Mouse (Mus musculus) 3T3-L1 (cell line): ENCODE measurements at regions not wholly inside any gene's neighbourhood (a gene's known extent, or its start where the extent isn't known, plus 50 kb on each side); places are given as distances from the start of the nearest gene placed in this dataset.

ENCODE experiments used
- DNase-seq: peaks from one replicate; pipeline ENCODE4 v3.0.0-alpha.2; 2015; ENCODE audit warnings: low read depth, low spot score

DNA sequence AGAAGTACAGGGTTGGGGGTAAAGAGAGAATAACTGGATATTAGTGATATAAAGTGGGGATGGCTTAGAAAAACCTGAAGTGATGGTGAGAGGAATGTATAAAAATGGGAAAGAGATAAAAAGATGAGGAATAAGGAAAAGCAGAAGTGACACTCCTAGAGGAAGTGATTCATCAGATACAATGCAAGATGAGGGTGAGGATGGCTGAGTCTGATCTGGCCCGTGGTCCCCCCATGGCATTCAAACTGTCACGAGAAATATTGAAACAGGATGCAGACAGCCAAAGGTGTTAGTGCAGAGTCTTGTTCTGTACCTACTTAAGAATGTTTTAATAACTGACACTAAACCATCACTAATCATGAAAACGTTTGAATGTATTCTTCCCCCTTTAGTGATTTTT is 56.2 kb upstream of the Kitl start:
- no peak for DNase-seq

- DNase-seq, result no peak
Measured at GRCm38 (mm10) chr10:99952486-99952885, 62.9 kb upstream of the Kitl start.

DNA sequence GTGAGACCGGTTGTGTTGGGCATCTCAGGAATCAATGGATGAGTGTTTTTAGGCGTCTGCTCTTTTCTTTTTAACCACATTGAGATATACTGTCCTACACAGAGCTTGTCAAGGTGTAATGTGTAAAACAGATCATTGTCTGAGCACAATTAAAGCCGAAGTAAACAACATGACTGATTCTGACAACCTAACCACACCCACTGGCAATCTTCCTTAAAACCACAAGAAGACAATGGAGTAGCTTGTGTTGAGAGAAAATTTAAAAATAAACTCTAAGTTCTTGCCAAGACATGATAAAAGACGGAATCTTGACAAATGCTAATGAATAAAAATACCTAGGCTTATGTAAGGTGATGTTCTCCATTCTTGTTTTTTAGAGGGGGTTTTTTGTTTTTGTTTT is 63.7 kb upstream of the Kitl start:
- DNase-seq, result peak; percentile 64

DNA sequence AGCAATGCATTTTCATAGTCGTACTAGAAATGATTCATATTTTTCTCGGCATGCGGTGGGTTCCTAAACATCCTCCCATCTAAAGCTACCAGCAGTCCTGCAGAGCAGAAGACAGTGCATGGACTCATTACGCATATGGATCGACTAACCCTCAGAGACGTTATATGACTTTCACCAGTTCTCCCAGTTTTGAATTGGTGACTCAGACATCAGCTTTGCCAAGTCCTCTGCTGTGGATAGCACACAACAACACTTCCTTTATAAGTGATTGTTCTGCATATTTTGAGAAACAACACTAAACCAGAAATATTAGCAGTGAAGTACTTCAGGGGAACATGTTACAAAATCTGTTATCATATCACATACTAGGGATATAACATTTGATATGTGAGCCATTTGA is 64.1 kb upstream of the Kitl start:
- peak; percentile 82 for DNase-seq

DNA sequence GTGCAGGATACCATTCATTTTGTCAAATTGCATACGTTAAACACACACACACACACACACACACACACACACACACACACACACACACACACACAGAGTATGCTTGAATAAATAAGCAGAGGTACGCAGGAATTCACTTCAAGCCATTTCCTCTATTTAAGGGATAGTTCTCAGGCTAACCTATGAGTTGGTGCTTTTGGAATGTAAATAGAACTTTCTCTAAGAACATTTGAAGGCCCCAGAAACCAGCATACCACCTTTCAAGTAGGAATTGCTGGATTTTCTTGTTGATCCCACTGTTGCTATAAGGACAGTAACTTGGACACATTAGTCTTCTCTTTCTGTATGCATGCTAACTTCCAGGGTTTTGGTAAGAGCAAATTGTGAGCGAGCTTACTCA is 66.7 kb upstream of the Kitl start:
- DNase-seq, result peak; percentile 50

- peak; percentile 75 for DNase-seq
Measured at GRCm38 (mm10) chr10:99945418-99945817, 70.0 kb upstream of the Kitl start.

DNA sequence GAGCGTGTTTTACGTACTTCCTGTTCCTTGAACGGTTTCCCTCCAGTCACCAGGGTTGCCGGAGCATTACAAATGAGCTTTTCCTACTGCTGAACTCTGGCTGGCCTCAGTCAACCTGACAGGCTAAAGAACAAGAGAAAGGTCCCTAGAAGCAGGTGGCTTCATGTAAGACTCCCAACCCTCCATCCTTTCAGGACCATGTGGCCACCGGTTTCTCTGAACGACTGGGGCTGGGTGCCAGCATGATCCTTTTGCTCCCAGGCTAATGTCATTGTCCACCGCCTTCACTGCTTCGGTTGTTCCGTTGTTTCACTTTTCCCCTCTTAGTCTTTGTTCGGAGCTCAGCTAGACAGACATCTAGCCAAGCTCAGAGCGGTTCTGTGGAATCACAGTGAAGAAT is 73.8 kb upstream of the Kitl start:
- DNase-seq, result no peak

GRCm38 (mm10) chr10:99938901-99939300 is 76.5 kb upstream of the Kitl start:
- no peak for DNase-seq

- DNase-seq, result no peak
Measured at GRCm38 (mm10) chr10:99937921-99938618, 77.4 kb upstream of the Kitl start.

DNA sequence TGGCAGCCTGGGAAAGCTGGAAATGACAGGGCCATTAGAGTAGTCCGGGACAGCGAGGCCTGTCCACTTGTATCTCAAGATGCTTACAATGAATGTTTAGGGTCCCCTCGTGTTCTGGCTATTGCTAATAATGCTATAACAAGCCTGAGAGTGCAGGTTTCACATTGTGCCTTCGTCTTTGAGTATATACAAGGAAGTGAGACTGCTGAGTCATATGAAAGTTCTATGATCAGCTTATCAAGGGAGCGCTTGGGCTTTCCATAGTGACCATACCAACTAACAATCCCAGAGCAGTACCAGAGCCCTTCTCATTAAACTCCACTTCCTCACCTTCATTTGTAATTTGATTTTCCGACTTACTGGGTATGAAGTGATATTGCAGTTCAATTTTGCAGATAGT is 86.2 kb upstream of the Kitl start:
- DNase-seq, result no peak

- no peak for DNase-seq
Measured at GRCm38 (mm10) chr10:99927913-99928312, 87.5 kb upstream of the Kitl start.

GRCm38 (mm10) chr10:99926327-99926954 is 89.0 kb upstream of the Kitl start:
- no peak for DNase-seq

DNA sequence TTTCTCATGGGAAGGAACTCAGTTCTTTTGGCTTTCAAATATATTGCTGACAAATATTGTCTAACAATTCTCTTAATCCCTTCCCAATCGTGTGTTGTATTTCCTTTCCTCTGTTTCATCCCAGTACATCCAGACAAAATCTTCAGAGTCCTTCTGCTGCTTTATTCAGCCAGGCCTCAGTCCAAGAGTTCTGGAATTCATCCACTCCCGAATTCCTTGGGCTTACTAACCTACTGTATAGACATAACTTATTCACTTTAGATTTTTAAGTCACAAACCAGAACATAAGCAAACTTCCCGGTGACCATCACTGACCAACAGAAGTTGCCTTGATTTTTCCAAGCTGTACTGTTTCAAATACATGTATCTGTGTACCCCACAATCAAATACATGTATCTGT is 90.9 kb upstream of the Kitl start:
- no peak for DNase-seq

- no peak for DNase-seq
Measured at GRCm38 (mm10) chr10:99919925-99920324, 95.5 kb upstream of the Kitl start.

DNA sequence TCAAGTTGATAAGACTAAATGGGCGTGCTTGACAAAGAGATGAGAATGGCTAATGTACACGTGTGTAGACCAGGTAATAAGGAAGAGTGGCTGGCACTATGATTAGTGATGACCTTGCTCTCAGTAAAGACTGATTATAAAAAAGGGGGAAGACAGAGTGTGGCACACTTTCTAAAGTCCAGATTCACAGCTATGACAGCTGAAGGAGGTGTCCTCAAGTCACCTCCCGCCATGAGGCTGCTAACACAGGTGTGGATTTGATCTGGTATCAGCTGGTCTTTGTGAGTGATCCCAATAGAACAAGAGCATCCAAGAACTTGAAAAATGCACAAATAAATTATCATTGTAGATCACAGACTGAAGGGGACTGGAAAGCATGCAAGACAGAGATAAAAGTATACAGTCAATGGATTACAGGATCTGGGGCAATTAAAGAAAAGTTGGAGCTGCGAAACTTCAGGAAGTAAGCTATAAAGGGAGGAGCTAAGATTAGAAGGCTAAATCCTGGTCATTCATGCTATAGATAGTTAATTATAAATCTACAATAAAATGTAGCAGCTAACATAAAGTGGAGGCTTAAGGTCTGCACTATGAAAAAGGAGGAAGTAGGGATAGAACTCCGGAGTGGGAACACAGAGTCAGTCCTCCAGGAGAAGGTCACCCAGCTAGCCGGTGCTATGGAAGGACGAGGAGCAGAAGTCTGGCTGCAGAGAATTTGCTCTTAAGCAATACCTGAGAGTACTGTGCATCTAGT is 96.7 kb upstream of the Kitl start:
- no peak for DNase-seq

GRCm38 (mm10) chr10:99913846-99914187 is 101.6 kb upstream of the Kitl start:
- DNase-seq, result no peak

DNA sequence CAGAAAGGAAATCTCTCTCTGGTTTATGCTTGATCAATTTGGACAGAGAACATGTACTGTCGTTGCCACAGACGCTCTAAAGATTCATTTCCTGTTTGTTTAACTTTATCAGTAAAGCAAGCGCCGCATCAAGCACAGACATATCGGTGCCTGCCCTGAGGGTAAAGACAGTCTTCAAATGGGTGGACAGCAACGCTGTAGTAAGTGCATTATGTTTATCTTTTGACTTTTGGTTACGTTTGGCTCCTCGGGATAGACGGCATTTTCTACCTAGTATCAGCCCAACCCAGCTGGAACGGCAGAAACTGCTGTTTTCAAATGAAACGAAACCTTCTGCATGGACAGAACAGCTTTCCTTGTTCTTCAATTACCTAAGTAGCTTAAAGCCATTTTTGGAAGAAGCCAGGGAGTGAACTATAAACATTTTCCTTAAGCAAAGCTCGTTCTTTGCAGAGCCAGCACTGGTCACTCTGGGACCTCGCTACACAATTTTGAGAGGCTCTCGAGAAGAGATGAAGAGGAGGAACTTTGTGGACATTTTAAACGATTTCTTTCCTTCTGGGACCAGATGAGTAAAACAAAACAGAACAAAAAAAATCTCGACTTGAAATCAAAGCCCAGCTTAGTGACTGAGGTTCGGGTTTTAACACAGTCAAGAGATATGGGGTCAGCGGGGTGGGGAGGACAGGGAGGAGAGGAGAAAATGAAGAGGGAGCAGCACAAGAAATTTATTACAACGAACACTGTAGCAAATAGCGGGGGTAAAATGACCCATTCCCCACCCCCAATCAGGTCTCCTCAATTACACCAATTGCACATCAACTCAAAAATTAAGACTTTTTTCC is 102.2 kb upstream of the Kitl start:
- DNase-seq, result no peak

DNA sequence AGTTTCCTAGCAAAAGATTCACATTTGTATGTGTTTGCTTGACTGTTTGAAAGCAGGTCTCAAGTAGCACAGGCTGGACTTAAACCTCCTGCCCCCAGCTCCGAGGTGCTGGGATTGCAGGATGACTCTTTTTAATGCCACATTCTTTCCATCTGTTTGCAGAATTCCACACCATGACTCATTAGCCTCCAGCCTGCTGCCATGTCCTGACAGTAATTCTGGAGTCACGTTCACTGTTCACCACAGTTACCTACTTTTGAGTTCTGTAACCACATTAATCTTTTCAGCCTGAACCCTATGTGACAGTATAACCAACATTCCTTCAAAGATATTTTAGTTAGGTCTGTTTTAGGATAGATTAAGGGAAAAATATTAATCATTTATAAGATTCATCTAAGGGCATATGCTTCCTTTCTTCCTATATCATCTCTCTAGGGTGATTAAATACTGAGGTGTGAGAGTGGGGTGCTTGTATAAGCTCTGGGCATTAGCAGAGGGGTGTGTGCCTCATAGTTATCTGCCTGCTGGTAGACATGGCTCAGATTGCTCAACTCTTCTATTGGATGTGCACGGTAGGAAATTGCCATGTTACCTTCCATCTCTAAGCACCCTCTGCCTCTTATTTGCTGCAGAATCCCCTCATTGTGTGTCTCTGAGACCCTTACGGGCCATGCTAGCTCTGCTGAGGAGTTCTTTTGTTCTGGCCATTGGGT is 105.3 kb upstream of the Kitl start:
- peak; percentile 93 for DNase-seq

GRCm38 (mm10) chr10:99908044-99908443 is 107.4 kb upstream of the Kitl start:
- peak; percentile 62 for DNase-seq

DNA sequence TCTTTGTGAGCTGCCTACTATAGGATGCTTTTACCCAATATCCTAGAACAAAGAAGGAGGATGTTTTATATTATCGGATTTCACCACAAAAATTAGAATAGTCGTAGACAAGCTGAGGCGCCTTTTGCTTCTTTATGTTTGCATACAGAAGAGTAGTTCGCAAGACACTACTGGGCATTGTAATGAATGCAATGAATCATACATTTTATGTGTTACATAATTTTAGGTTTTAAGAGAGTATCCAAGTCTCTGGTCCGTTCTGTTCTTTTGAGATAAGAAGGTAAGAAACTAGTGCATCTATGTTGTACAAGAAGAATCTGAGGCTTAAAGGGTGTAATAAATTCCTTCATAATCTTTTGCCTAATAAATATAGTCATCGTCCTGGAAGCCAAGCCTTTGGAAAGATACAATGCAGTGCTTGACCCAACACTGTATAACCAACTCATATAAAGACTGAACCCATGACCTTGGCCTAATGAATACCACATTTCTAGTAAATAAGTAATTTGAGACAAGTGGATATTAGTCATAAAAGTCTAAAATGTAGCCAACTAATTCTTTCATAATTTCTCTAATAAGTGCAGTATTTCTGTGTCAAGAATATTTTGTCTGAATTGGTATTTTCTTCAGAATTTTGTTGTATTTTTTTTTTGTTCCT is 108.5 kb upstream of the Kitl start:
- peak; percentile 29 for DNase-seq
